Mouse (Mus musculus) forelimb bud, embryonic 11.5 days (tissue): ENCODE measurements around the gene Mrpl1.
A peak's percentile ranks its signal among the peaks of the same experiment; 100 is the strongest.

Experiments
- DNase-seq: peaks from one replicate; pipeline ENCODE4 v3.0.0-alpha.2; 2012; ENCODE audit warnings: low read depth, low spot score

Mrpl1 gene

DNA sequence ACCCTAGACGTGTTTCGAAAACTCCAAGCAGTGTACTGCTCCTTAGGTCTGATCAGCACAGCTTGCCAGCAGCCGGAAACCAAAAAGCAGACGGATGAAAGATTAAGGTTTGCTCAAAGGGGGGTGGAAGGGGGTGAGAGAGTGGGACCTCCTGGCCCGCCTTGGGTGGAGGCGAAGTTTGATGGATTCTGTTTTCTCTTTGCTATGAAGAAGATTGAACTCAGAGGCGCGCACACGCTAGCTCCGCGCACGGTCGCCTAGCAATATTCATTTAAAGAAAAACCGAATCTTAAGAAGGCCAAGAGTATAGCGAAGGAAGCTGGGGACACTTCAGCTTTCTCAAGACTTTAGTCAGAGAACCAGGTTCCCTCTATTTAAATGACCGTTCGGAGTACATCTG is at the start of gene Mrpl1:
Gene Mrpl1 (plus strand): TSS at position 35 of the 400 bp plus-strand sequence.
- DNase-seq: peak; percentile 35

- peak; percentile 46 for DNase-seq
Observed at GRCm38 (mm10) chr5:96160467-96161262, 48.6 kb upstream of the Mrpl1 start.

GRCm38 (mm10) chr5:96161263-96161577 is 48.1 kb upstream of the Mrpl1 start:
- DNase-seq: no peak

- DNase-seq: peak; percentile 37
Observed at GRCm38 (mm10) chr5:96161578-96162398, 47.5 kb upstream of the Mrpl1 start.

GRCm38 (mm10) chr5:96162399-96163331 is 46.6 kb upstream of the Mrpl1 start:
- peak; percentile 86 for DNase-seq

DNA sequence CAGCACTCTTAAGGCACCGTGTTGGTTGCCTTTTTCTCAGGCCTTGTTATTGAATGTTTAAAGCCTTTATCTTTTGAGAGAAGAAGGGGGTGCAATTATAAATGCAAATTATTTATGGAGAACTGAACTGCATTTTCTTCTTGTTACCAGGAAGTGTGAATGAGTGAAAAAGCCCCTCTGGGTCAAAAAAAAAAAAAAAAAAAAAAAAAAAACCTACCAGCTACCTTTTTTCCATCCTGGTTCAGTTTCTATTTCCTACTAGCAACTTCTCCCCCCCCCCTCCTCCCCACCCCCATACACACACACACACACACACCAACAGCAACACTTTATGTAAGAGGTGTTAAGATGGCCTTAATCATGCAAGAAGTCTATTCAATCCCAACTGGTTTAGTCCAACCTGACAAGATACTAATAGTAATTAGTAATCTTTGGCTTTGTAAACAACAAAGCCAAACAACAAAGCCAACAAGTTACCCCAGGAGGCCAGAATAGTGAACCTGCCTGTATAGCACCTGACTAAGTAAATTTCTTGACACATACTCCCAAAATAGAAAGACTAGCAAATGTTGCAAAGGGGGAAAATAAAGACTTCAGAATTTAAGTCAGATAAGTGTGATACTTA is 45.8 kb upstream of the Mrpl1 start:
- no peak for DNase-seq

DNA sequence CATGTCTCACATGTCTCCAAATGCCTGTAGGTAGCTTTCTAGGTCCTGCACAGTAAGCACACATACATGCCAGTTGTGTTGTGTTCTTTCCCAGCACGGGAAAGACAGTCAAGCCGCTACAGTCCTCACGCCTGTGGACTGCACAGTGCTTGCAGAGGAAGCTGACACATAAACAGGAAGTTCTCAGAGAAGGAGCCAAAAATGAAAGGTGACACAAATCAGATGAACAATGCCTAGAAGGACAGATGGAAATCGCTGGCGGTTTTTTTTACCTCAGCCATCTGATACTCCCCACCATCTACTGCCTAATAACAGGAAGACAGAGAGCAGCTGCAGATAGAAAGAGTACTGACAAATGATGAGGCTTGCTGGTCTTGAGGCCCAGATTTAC is 45.3 kb upstream of the Mrpl1 start, which contains the start of gene Cnot6l:
Gene Cnot6l (minus strand): TSS at position 151 of the 391 bp plus-strand sequence.
- DNase-seq: no peak

- DNase-seq: no peak
Observed at GRCm38 (mm10) chr5:96166761-96167160, 42.5 kb upstream of the Mrpl1 start.

DNA sequence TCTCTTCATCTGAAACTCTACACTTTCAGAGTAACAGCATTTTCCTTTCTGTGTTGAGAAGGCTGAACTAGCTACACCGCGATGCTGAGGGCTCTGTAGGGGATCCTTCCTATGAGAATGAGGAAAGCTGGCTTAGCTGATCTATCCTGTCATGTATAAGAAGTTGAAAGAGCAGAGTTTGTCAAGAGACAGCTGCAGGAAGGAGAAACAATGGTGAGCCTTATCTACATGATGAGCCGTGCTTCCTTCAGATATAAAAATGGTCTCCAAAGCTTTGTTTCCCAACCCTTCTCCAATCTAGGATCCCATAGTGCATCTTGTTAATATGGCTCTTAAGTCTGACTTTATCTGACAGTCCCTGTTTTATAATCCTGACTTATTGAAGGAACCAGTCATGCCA is 38.9 kb upstream of the Mrpl1 start:
- DNase-seq: no peak

- DNase-seq: no peak
Observed at GRCm38 (mm10) chr5:96171765-96172164, 37.5 kb upstream of the Mrpl1 start.

DNA sequence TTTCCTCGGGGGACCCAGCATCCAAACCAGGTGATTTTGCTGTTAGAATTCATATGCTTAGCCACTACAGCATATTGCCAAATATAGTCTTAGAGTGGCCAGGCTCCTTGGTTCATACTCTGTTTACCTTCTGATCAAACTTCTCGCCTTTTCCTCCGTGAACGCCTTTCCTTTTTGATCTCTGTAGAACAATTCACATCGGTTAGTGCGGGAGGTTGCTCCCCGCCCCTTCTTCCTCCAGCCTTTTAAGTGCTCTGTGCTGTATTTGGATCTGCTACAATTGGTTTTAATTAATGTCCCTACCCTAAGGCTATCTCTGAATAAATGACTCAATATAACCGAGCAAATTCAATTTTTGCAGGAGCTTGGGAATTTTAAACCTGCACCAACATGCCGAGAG is 33.2 kb upstream of the Mrpl1 start:
- DNase-seq: peak; percentile 14

- DNase-seq: peak; percentile 42
Observed at GRCm38 (mm10) chr5:96176879-96177358, 32.4 kb upstream of the Mrpl1 start.

GRCm38 (mm10) chr5:96183211-96183610 is 26.1 kb upstream of the Mrpl1 start:
- no peak for DNase-seq

DNA sequence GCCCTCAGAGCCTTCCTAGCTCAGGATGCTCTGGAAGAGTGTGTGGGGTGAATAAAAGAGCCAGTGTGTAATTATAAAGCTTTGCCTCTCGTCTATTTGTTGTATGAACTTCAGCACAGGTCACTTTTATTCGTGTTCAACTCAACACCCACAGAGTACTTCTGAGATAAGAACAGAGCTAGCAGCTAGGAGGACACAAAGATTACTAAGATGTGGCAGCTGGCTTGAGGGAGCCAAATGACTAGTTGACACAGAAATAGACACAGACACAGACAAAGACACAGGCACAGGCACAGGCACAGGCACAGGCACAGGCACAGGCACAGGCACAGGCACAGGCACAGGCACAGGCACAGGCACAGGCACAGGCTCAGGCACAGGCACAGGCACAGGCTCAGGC is 25.3 kb upstream of the Mrpl1 start:
- no peak for DNase-seq

DNA sequence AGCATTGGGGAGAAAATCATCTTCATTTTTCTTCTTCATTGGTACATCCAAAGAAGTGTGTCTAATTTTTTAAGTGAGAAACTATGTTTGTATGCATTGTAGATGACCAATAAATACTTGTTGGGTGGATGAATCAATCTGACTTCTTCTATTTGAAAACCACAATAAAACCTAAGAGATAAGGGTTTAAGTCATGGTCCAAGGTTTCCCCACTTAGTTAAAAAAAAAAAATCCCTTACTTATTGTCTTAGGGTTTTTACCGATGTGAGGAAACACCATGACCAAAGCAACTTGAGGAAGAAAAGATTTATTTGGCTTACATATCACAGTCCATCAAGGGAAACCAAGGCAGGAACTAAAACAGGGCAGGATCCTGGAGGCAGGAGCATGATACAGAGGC is 19.5 kb upstream of the Mrpl1 start:
- no peak for DNase-seq

DNA sequence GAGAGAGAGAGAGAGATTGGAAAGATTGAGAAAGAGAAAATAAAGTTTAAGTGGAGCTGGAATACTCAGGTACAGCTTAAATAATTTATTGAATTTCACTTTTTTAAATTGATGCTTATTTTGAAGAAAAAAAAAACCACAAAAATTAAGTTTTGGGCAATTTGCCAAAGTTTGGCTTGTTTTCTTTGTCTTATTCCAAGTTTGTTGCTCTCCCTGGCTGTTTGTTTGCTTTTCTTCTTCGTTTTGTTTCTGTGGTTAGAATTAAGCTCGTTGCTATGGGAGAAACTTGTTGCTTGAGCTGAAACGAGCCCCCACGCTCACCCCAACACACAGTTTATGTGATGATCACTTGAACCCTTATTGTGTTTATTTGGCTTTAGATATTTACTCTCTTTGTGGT is 18.0 kb upstream of the Mrpl1 start:
- DNase-seq: no peak

GRCm38 (mm10) chr5:96196547-96197052 is 12.7 kb upstream of the Mrpl1 start:
- no peak for DNase-seq

- DNase-seq: no peak
Observed at GRCm38 (mm10) chr5:96198271-96198670, 11.0 kb upstream of the Mrpl1 start.

- no peak for DNase-seq
Observed at GRCm38 (mm10) chr5:96200269-96200668, 9.0 kb upstream of the Mrpl1 start.

GRCm38 (mm10) chr5:96201462-96202154 is 7.7 kb upstream of the Mrpl1 start:
- DNase-seq: no peak
